Mouse (Mus musculus) heart, postnatal 36 days (tissue): Measurements from ENCODE around the gene Aplp1. TPM values are rescaled to one million over a fixed set of nuclear protein-coding genes. Genes with fewer than 3 reads are reported as not detected.
A peak's percentile ranks its signal among the peaks of the same experiment; 100 is the strongest.

Source experiments
- DNase-seq, 2 experiments: peaks; one replicate each; pipeline ENCODE4 v3.0.0; 2021 to 2022
- intact Hi-C: fragments of 180-260 bp; cut with DNase I; formaldehyde crosslinking; loops from one replicate; pipeline ENCODE4 v1.15.1; 2025
- total RNA-seq, 2 experiments: library from RNA; stranded (reverse); gene quantifications; 2 replicates each; pipeline ENCODE4 v1.2.3; 2021

The Aplp1 gene
- total RNA-seq, 2 experiments from 2014 or later: 2.7 to 3.1 TPM

GRCm38 (mm10) chr7:30453327-30453726 lies 8.0 kb upstream of the Aplp1 start:
- no peak for DNase-seq
- intact Hi-C loops: no loop called here

- no peak for DNase-seq
- intact Hi-C loops: no loop called here
These were observed 4.9 kb upstream of the Aplp1 start for GRCm38 (mm10) chr7:30450241-30450640.

DNA sequence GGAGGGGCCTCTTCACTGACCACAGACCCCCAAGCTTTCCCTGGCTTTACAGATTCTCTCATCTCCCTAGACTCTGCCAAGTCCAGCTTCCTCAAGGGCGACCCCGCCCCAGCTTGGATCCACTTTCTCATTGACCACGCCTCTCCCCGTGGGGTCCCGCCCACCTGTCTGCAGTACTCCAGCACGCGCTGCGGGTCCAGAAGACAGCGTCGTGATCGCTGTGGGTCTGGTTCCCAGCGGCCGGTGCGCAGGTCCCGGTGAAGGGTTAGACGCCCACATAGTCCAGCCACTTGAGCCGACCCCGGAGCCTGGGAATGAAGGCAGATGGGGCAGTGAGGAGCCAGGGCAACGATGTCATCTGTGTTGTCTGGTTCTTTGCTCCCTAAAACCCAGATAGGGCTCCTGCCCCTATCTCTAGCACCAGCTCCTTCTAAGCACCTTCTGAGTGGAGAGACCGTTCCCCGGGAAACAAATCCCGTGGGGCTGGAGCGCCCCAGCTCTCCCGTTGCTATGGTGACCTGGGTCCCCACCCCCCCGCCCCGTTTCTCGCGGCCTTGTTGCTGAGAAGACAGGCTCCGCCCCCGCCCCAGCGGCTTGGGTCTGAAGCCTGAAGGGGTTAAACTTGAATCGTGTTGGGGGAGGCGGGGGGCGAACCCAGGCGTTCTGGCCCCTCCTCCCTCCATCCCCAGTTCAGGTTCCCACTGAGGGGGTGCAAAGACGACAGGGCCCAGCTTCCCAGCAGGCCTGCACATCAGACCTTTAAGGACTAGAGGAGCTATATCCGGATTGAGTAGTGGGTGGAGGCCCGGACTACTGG lies 973 bp downstream of the Aplp1 start:
- no peak for DNase-seq
- intact Hi-C loops: no loop called here

GRCm38 (mm10) chr7:30443696-30444095 lies 1.6 kb downstream of the Aplp1 start:
- intact Hi-C loops: no loop called here
- DNase-seq: no peak

GRCm38 (mm10) chr7:30440697-30441096 lies 4.6 kb downstream of the Aplp1 start:
- intact Hi-C loops: loop anchor here (2.0 kb wide), 1 partner anchor 52 kb away; the partner anchor contains the start of gene Prodh2
- DNase-seq: peak in 1 of 2 experiments; percentile 39

GRCm38 (mm10) chr7:30439734-30440133 lies 5.6 kb downstream of the Aplp1 start:
- intact Hi-C loops: loop anchor here (2.0 kb wide), 1 partner anchor 53 kb away; the partner anchor contains the start of gene Prodh2
- DNase-seq: no peak

DNA sequence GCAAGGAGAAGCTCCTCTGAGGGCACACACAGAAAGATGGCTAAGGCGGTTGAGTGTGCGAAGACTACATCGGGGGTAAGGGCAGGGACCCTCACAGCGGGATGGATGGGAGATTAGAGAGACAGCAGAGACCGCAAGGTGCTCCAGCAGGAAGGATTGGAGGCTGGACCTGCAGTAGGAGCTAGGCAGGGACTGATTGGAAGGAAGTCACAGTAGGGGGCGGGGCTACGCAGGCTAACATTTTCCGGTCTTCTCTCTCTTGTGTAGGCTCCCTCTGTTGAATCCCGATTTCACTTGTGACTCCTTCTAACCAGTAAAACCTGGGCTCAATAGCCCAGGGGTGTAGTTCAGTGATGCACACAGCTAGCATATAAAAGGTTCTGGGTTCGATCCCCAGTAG lies 8.5 kb downstream of the Aplp1 start:
- intact Hi-C loops: no loop called here
- DNase-seq: no peak

- intact Hi-C loops: no loop called here
- DNase-seq: no peak
These were observed 10.2 kb downstream of the Aplp1 start for GRCm38 (mm10) chr7:30435156-30435555.

GRCm38 (mm10) chr7:30434701-30435100 lies 10.6 kb downstream of the Aplp1 start:
- DNase-seq: no peak
- intact Hi-C loops: no loop called here

- intact Hi-C loops: no loop called here
- peak in 1 of 2 experiments; percentile 50 for DNase-seq
These were observed 11.1 kb downstream of the Aplp1 start for GRCm38 (mm10) chr7:30434238-30434637.

- DNase-seq: peak; percentile 38 to 54
- intact Hi-C loops: loop anchor here (1.0 kb wide), 1 partner anchor 58 kb away; no protein-coding TSS in a partner anchor
These were observed 13.5 kb downstream of the Aplp1 start for GRCm38 (mm10) chr7:30431793-30432192.

- intact Hi-C loops: no loop called here
- DNase-seq: no peak
These were observed 15.1 kb downstream of the Aplp1 start for GRCm38 (mm10) chr7:30430191-30430590.

DNA sequence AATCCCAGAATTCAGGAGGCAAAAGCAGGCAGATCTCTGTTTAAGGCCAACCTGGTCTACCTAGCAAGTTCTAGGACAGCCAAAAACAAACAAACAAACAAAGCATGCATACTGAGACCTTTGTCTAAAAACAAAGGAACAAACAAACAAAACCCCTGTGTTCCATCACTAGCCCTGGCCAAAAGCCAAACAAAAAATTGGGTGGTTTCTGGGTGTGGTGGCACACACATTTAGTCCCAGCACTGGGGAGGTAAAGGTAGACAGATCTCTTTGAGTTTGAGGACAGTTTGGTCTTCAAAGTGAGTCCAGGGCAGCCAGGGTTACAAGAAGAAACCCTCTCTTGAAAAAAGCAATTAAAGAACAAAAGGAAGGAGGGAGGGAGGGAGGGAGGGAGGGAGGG lies 16.0 kb downstream of the Aplp1 start:
- DNase-seq: no peak
- intact Hi-C loops: no loop called here

GRCm38 (mm10) chr7:30423071-30423641 lies 22.2 kb downstream of the Aplp1 start:
- DNase-seq: peak; percentile 35 to 46
- intact Hi-C loops: no loop called here

GRCm38 (mm10) chr7:30422560-30422959 lies 22.8 kb downstream of the Aplp1 start:
- intact Hi-C loops: no loop called here
- no peak for DNase-seq

- peak; percentile 75 to 83 for DNase-seq
- intact Hi-C loops: no loop called here
These were observed 23.4 kb downstream of the Aplp1 start for GRCm38 (mm10) chr7:30421890-30422435.

DNA sequence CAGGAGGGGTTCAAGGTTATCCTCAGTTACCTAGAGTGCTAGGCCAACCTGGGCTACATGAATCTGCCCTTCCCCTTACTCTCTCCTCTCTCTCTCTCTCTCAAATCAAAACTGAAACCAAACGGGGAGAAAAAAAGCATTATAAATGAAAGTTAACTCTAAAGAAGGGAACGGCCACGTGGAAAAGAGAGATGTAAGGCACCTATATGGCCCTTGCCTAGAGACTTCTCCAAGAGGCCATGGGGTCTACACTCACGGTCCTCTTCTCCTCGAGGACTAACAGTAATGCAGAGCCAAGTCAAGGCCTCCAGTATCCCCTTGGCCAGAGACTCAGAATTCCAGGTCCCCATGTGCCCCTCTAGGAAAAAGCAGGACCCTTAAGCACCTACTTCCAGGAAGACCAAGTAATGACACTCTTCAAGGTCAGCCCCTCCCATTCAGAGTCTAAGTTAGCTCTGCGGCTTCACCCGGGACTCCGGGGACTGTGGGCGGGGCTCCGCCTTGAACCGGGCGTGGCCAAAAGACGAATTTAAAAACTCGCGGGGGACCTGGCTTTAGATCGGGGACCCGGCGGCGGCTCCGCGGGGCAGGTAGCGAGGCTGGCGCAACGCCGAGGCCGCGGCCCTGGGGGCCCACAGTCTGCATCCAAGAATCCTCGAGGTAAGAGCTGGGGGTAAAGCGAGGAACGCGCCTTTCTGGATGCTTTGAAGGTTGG lies 24.0 kb downstream of the Aplp1 start, which contains the start of gene Nfkbid:
Nfkbid (plus strand) TSS at position 558 of the 715 bp plus-strand sequence.
- intact Hi-C loops: no loop called here
- DNase-seq: peak; percentile 68 to 76

DNA sequence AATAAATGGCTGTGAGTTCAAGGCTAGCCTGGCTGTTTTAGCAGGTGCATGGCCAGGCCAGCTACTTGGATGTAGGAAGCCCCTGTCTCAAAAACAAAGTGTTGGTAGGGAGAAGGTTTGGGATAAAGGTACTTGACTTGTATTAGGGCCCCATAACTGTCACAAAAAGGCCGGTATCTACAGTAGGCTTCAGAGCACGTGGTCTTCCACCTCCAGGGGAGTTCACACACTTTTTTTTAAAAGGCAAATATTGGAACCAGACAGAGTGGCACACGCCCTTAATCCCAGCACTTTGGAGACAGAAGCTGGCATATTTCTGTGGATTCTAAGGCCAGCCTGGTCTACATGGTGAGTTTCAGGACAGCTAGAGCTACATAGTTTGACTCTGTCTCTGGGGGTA lies 24.7 kb downstream of the Aplp1 start:
- no peak for DNase-seq
- intact Hi-C loops: no loop called here

- peak in 1 of 2 experiments; percentile 39 for DNase-seq
- intact Hi-C loops: no loop called here
These were observed 25.5 kb downstream of the Aplp1 start, which contains the start of gene Hcst for GRCm38 (mm10) chr7:30419561-30420499. TSS of gene Hcst (minus strand) at chr7:30419854.

DNA sequence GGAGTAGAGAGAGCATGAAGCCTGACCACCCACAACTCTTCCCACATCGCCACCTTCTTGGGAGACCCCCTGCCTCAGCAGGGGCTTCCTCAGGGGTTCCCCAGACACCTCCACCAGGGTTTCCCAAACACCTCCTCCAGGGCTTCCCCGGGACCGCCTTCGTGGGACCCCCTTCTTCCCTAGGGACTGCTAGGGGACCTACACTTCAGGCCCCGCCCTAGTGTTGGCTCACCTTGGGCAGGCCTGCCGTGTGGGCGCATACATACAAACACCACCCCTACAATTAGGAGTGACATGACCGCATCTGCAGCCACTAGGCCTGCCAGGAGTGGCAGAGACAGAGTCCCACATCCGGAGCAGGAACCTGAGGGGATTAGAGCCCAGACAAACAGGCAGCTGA lies 27.5 kb downstream of the Aplp1 start:
- no peak for DNase-seq
- intact Hi-C loops: no loop called here
